Mouse (Mus musculus) frontal cortex, postnatal 25 days (tissue): ENCODE data around the gene Fchsd2.

ENCODE experiments used
- DNase-seq, 2 experiments: peaks; one replicate each; pipeline ENCODE4 v3.0.0; 2022; ENCODE audit warnings: low spot score in 2 of 2

The Fchsd2 gene

GRCm38 (mm10) chr7:101210826-101211225 lies 118.2 kb downstream of the Fchsd2 start:
- DNase-seq: no peak

- DNase-seq: no peak
Measured at GRCm38 (mm10) chr7:101213515-101214263, 121.0 kb downstream of the Fchsd2 start.

GRCm38 (mm10) chr7:101216724-101217123 lies 124.1 kb downstream of the Fchsd2 start:
- no peak for DNase-seq

- DNase-seq: no peak
Measured at GRCm38 (mm10) chr7:101223501-101223900, 130.8 kb downstream of the Fchsd2 start.

GRCm38 (mm10) chr7:101229336-101229735 lies 136.7 kb downstream of the Fchsd2 start:
- no peak for DNase-seq

GRCm38 (mm10) chr7:101231458-101231857 lies 138.8 kb downstream of the Fchsd2 start:
- no peak for DNase-seq

- DNase-seq: no peak
Measured at GRCm38 (mm10) chr7:101232716-101233115, 140.1 kb downstream of the Fchsd2 start.

GRCm38 (mm10) chr7:101236712-101237473 lies 144.2 kb downstream of the Fchsd2 start:
- DNase-seq: no peak

GRCm38 (mm10) chr7:101248760-101249159 lies 156.1 kb downstream of the Fchsd2 start:
- DNase-seq: no peak

GRCm38 (mm10) chr7:101249173-101249572 lies 156.5 kb downstream of the Fchsd2 start:
- DNase-seq: no peak

GRCm38 (mm10) chr7:101253071-101253470 lies 160.4 kb downstream of the Fchsd2 start:
- no peak for DNase-seq

GRCm38 (mm10) chr7:101258482-101258881 lies 165.8 kb downstream of the Fchsd2 start:
- DNase-seq: no peak

GRCm38 (mm10) chr7:101261941-101262546 lies 169.4 kb downstream of the Fchsd2 start:
- no peak for DNase-seq

GRCm38 (mm10) chr7:101263511-101263910 lies 170.8 kb downstream of the Fchsd2 start:
- DNase-seq: no peak

- DNase-seq: no peak
Measured at GRCm38 (mm10) chr7:101267457-101268259, 175.0 kb downstream of the Fchsd2 start.

GRCm38 (mm10) chr7:101271602-101272001 lies 178.9 kb downstream of the Fchsd2 start:
- no peak for DNase-seq

GRCm38 (mm10) chr7:101272466-101273160 lies 179.9 kb downstream of the Fchsd2 start:
- no peak for DNase-seq

- DNase-seq: no peak
Measured at GRCm38 (mm10) chr7:101282721-101283120, 190.1 kb downstream of the Fchsd2 start.

GRCm38 (mm10) chr7:101284504-101284903 lies 191.8 kb downstream of the Fchsd2 start:
- DNase-seq: no peak

- no peak for DNase-seq
Measured at GRCm38 (mm10) chr7:101286891-101287290, 194.2 kb downstream of the Fchsd2 start.

GRCm38 (mm10) chr7:101287820-101288219 lies 195.2 kb downstream of the Fchsd2 start:
- no peak for DNase-seq
